Mouse (Mus musculus): ENCODE measurements around the gene Cst12.
"Not testable (repeated sequence)": the region's sequence is repeated elsewhere in the genome, so short reads cannot be mapped to it uniquely, and the experiment has no call there.

Gene Cst12

GRCm38 (mm10) chr2:148789142-148789541 lies at the start of gene Cst12:
Cst12 (plus strand) TSS chr2:148789361.
- no peak for DNase-seq

GRCm38 (mm10) chr2:148743001-148743400 lies 46.2 kb upstream of the Cst12 start:
- no peak for DNase-seq

DNA sequence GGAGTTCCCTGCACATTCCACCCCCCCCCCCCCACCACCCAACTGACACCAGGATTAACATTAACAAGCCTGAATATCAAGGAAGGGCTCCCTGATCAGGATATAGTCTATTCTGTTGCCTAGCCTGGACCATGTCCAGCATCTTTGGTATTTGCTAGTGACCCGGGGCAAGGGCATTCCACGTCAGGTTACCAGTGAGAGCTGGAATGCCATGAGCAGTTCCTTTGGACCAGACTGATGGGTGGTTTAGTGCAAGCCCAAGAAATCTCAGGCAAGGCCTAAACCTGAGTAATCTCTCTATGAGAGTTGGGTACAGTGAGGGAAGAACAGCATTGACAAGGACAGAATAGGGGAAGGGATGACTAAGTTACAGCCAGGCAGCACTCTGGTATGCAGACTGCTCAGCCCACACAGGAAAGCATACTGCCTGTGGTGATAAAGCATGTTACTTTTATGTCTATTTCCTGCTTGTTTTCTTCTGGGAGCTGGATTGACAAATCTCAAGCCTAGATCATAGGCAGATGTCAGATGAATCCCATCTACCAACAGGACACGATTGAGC lies 45.2 kb upstream of the Cst12 start:
- no peak for DNase-seq

- no peak for DNase-seq
Measured at GRCm38 (mm10) chr2:148750058-148750457, 39.1 kb upstream of the Cst12 start, which contains the start of gene Cstl1. Cstl1 (plus strand) TSS chr2:148750358.

GRCm38 (mm10) chr2:148751893-148752813 lies 37.0 kb upstream of the Cst12 start:
- peak; percentile 90 for DNase-seq

GRCm38 (mm10) chr2:148754310-148754846 lies 34.8 kb upstream of the Cst12 start:
- no peak for DNase-seq

DNA sequence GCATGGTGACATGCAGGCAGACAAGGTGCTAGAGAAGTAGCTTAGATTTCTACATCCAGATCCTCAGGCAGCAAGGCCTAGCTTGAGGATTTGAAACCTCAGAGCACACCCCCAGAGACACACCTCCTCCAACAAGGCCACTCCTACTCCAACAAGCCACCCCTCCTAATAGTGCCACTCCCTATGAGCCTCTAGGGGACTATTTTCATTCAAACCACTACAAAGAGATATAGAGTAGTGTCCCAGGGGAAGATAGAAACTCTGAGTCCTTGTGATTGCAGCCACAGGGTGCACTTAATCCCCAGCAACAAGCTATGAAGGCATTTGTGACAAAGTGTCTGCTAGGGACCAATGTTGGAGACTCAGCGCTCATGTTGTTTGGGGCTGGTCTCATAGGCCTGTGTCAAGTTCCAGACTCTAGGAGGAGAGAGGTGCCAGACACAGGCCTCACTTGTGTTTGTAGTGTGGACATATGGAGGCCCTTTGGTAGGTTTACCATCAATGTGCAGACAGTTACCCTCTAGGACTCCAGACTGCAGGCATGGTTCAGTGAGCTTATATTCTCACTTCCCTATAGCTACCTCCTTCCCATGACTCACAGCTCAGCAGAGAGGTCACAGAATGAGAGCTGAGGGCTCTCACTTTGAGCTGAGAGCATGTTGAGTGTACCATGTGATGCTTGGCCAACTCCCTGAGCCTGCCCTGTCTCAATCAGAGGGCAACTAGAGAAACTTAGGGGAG lies 25.3 kb upstream of the Cst12 start:
- DNase-seq: no peak

- not testable (repeated sequence) for DNase-seq
Measured at GRCm38 (mm10) chr2:148771397-148771796, 17.8 kb upstream of the Cst12 start, which contains the start of gene Cst11. Cst11 (minus strand) TSS chr2:148771497.

DNA sequence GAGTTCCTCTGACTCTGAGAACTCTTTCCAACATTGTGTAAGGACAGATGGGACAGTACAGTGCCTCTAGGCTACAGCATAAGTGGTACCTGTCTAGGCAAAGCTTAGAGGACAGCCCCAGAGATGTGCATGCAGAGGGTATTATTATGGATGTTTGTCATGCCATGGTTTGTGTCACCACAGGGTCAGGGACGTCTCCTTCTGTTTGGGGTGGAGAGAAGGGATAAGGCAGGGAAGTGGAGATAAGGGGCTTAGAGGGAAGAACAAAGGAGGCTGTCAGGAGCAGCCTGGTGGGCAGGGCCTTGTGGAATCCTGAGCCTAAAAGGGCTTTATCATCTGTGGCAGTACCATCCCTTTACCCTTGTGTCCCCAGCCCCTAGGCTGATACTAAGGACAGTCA lies 7.5 kb upstream of the Cst12 start, which contains the start of gene 8030411F24Rik:
8030411F24Rik (plus strand) TSS at position 301 of the 400 bp plus-strand sequence.
- DNase-seq: no peak

DNA sequence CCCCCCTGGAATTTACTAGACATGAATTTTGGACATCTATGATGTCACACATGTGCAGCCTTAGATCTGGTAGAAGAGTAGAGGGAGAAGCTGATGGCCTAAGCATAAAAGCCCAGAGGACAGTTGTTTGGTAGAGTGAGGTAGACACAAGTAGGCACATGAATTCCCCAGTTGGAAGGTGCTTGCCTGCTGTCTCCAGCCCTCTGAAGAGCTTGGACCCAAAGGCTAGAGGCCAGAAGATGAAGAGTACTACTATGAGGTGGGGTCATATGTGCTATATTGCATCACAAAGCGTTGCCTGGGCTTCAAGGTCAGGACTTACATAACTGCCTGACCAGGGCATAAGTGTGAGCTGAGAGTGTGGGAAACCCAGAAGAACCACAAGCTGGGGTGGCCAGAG lies 9.3 kb downstream of the Cst12 start, which contains the start of gene Cst8:
Cst8 (plus strand) TSS at position 301 of the 400 bp plus-strand sequence.
- DNase-seq: no peak

DNA sequence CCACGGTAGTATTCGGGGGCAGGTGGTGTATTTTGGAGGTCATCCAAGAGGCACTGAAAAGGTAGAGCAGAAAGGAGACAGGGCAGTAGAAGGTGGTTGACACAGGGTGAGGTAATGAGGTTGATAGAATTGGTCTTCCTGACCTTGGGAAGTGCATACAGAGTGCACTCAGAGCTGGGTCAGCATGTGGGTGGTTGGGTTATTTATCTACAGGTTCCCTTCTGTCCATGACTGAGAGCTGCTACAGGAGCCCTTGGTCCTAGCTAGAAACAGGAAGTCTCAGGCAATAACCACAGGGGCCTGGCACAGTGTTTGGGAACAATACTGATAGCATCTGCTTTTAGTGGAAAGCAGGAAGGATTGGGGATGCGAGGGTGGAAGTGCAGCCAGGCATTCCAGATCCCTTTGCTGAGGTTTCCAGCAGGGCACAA lies 12.3 kb downstream of the Cst12 start:
- DNase-seq: no peak

- peak; percentile 8 for DNase-seq
Measured at GRCm38 (mm10) chr2:148806696-148807095, 17.5 kb downstream of the Cst12 start.

DNA sequence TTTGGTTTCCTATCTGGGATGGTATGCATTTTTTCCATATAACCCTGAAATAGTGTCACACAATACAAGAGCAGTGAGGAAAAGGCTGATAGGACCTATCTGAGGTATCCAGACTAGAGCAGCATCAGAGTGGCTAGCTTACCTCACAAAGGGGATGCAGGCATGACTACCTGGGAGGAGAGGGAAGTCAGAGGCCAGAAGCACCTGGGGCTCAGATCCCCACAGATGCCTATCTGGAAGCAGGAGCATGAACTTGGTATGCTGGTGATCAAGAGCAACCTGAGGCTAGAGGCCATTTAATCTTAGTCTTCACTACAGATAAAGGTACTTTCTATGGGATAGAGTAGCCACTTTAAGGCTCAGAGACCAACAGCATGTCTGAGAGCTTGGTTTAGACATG lies 30.7 kb downstream of the Cst12 start, which contains the start of gene Cst13:
Cst13 (plus strand) TSS at position 173 of the 400 bp plus-strand sequence.
- DNase-seq: no peak

DNA sequence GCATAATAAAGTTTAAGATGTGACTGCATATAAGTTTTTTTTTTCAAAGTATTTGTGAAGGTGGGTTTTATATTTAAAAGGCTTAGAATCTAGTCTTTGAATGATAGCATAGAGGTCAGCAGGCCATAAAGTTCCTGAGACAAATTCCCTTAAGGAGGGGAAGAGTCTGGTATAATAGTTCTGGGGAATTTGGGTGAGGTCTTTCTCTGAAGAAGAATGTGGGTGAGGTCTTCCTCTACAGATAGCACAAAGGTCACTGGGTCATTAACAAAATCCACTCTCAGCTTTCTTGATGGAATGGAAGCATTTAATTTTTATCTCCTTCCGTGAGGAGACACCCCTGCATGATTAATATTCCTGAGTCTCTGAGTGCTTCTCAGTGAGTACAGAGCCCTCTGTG lies 36.8 kb downstream of the Cst12 start:
- no peak for DNase-seq

DNA sequence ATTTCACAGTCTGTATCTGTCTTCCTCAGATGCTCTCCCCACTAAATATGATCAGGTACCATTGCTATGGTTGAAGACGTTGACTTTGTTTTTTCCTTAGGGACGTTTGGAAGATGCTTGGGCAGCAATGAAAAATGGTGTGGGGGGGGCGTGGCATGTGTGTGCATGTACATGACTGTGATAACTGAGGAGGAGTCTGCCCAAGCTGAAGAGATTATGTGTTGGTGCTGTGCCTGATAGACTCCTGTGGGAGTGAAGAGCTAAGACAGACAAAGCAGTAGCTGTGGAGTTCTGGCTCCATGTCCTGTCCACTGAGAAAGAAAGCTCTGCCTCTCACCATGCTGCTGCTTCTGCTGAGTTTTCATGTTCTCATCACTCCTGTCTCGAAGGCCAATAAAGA lies 45.8 kb downstream of the Cst12 start, which contains the start of gene Cst9:
Cst9 (plus strand) TSS at position 236 of the 400 bp plus-strand sequence.
- DNase-seq: no peak

DNA sequence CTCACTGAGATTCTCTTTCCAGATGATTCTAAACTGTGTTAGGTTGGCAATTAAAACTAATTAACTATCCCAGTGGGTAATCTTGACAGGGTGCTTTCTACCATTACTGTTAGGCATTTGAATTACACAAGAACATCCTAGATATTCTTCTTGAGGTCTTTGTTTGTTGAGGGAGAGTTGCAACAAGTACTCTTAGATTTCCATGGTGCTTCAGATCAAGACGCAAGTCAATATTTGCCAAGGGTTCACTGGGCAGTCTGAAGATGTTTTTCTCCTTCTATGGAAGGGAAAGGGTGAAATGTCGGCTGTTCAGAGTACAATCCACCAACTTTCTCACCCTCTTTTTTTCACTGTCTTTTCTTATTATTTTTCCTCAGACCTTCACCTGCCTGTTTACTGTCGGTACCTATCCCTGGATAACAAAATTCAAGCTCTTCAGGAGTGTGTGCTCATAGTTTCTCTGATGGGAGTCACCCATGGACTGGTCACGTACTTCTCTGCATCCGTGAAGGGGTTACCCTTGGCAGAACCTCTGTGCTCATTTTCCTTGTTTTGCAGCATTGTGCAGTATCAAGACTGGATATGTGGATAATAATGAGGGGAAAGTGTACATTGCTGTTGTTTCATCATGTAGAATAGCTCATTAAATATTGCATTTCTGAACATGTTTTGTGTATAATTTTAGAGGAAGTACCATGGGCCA lies 49.1 kb downstream of the Cst12 start:
- DNase-seq: no peak

DNA sequence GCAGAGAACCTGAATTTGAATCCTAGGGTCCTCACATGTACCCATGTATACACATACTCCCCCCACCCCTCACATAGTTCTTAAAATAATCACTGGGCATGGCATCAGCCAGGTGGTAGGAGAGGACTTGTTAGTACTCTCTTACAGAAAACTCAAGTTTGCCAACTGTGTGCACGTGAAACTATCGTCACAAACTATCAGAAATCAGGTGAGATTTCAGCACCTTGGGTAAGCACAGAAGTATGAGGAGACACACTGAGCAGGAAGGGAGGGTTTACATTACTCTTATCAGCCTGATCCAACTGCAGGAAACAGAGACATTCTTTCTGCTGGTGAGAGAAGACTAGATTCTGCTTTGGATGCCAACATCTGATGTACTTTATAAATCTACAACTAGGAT lies 50.1 kb downstream of the Cst12 start:
- DNase-seq: no peak

Data from embryo, embryonic 11 days (tissue).